Mouse (Mus musculus) liver, embryonic 14.5 days (tissue): ENCODE measurements around the gene Myrfl.

Experiments
- CTCF ChIP-seq: IDR thresholded peaks from 2 replicates; pipeline ENCODE4 v1.5.1; 2016; ENCODE audit warnings: antibody characterized with exemption, low read depth, control low read depth
- EP300 ChIP-seq: IDR thresholded peaks from 2 replicates; pipeline ENCODE4 v1.6.1; 2016; ENCODE audit warnings: antibody characterized with exemption, low read depth

DNA sequence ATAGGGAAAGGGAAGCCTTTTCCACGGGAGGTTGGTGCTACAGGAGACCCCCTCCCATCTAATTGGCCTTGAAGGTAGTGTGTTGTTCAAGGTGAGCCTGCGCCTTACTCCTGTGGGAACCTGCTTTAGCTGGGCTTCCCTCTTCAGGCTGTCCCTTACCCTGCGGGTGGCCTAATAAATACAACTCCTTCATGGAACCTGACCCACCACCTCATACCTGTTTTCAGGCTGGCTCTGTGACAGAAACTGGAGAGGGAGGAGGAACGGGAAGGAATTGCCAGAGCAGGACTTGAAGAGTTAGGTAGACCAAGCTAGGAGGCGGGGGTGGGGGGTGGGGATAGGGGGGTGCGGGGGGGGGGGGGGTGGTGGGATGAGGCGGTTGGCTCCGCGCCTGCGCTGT, 167.9 kb downstream of the Myrfl start:
- TF ChIP-seq CTCF (no peak), EP300 (no peak)
